Mouse (Mus musculus): Measurements from ENCODE around the gene Dtymk. TPM values are rescaled to one million over a fixed set of nuclear protein-coding genes. Genes with fewer than 3 reads are reported as not detected.

Gene Dtymk
- polyA plus RNA-seq, 1 experiment, result 255 TPM

DNA sequence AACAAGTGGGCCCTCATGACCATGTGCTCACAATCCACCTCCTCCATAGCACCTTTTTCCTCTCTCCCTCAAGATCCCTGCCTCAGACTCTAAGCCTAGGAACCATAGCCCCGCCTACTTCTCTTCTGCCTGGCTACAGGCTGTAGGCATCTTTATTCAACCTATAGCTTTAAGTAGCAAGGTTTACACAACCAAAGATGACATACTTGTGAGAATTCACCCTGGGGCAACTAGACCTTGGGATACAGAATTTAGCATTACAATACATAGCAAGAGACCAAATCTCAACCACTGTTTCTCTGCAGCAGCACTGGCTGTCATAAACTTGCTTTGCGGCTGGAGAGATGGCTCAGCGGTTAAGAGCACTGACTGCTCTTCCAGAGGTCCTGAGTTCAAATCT, 8.3 kb upstream of the Dtymk start:
- H3K4me3 ChIP-seq (ENCODE audit: insufficient read depth, poor library complexity, severe bottlenecking), result no peak overlapping the region
- no peak overlapping the region for H3ac ChIP-seq (ENCODE audit: control insufficient read depth, insufficient read length, low read depth)
- H3K27me3 ChIP-seq (ENCODE audit: control insufficient read depth, insufficient read depth, insufficient read length), result no peaks in the 10 kb centered on the region
- TF ChIP-seq FOSL1 (IDR thresholded peaks at IDR 0.05; ENCODE audit: insufficient read depth, low read length, poor library complexity, severe bottlenecking), result no peak
- TF ChIP-seq USF1 (IDR thresholded peaks at IDR 0.05; ENCODE audit: low read depth), result no peak
- TF ChIP-seq MYOD1 (IDR thresholded peaks at IDR 0.05; ENCODE audit: control insufficient read depth, insufficient read length, low read depth), result no peak
- TF ChIP-seq MYOG (IDR thresholded peaks at IDR 0.05; ENCODE audit: control insufficient read depth, extremely low read depth, insufficient read length), result no peak
- no peak for TF ChIP-seq MAX (IDR thresholded peaks at IDR 0.05)
- no peak for TF ChIP-seq CEBPB (IDR thresholded peaks at IDR 0.05; ENCODE audit: low read depth)
- no peak for TF ChIP-seq CTCF (IDR thresholded peaks at IDR 0.05; ENCODE audit: control insufficient read depth, insufficient read depth, insufficient read length)
- peaks cover 83% of the 10 kb centered on the region for H3K36me3 ChIP-seq (ENCODE audit: control insufficient read depth, insufficient read depth)
- H3K79me2 ChIP-seq (ENCODE audit: control insufficient read depth, insufficient read depth), result peaks cover 18% of the 10 kb centered on the region
- H3K79me3 ChIP-seq (ENCODE audit: low read depth), result peaks cover 9% of the 10 kb centered on the region

DNA sequence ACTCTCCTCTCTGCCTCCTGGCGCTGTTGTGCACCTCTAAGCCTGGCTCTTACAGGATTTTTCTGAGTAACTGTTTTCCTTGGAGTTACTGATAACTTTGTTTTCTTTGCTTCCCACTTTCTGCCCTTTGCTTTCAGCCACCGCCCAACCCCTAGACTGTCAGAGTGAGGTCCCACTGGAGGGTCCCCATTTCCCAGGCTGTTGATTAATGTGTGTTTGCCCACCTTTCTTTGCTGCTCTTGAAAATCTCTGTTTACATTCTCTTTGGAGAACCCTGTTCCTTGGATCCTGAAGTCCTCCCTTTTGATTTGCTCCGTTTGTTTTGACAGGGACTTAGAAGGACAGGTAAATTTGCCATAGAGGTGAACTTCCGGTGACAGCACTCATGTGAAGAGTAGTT, 7.1 kb upstream of the Dtymk start:
- H3ac ChIP-seq (ENCODE audit: control insufficient read depth, insufficient read length, low read depth), result no peak overlapping the region
- TF ChIP-seq MAX (IDR thresholded peaks at IDR 0.05), result no peak
- TF ChIP-seq CTCF (IDR thresholded peaks at IDR 0.05; ENCODE audit: control insufficient read depth, insufficient read depth, insufficient read length), result no peak
- no peak for TF ChIP-seq MYOD1 (IDR thresholded peaks at IDR 0.05; ENCODE audit: control insufficient read depth, insufficient read length, low read depth)
- no peak for TF ChIP-seq MYOG (IDR thresholded peaks at IDR 0.05; ENCODE audit: control insufficient read depth, extremely low read depth, insufficient read length)
- no peak for TF ChIP-seq FOSL1 (IDR thresholded peaks at IDR 0.05; ENCODE audit: insufficient read depth, low read length, poor library complexity, severe bottlenecking)
- no peak for TF ChIP-seq USF1 (IDR thresholded peaks at IDR 0.05; ENCODE audit: low read depth)
- no peak for TF ChIP-seq CEBPB (IDR thresholded peaks at IDR 0.05; ENCODE audit: low read depth)
- no peak overlapping the region for H3K4me3 ChIP-seq (ENCODE audit: insufficient read depth, poor library complexity, severe bottlenecking)
- H3K36me3 ChIP-seq (ENCODE audit: control insufficient read depth, insufficient read depth), result peaks cover 73% of the 10 kb centered on the region
- H3K79me3 ChIP-seq (ENCODE audit: low read depth), result peaks cover 14% of the 10 kb centered on the region
- no peaks in the 10 kb centered on the region for H3K27me3 ChIP-seq (ENCODE audit: control insufficient read depth, insufficient read depth, insufficient read length)
- peaks cover 27% of the 10 kb centered on the region for H3K79me2 ChIP-seq (ENCODE audit: control insufficient read depth, insufficient read depth)

DNA sequence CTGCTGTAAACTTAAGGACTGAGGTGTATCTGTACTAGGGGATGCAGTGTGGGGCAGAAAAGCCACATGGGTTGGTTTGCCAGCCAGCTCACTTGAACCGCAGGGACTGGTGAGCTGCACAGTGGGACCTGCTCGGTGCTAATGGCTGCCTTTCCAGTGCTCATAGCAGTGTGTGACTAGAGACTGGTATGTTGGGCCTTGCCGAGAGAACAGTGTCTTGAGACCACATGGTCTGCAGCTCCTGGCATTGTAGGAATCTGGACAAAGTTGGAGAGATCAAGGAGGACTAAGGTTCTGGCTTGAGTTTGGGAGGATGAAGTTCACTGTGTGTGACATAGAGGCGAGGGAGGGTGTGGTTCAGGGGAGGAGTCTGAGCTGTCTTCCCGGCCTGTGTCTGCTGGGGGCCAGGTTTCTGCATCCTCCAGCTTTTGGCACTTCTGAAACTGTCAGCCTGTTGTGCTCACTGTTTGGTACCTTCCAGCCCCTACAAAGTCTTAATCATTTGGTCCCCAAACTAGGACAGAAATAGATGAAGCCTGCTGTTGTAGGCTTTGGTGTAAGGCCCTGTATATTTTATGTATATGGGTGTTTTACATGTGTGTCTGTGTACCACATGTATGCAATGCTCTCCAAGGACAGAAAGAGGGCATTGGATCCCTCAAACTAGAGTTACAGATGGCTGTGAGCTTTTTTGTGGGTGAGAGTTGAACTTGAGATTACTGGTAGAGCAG, 3.7 kb upstream of the Dtymk start:
- Histone ChIP-seq H3ac (ENCODE audit: control insufficient read depth, insufficient read length, low read depth) (no peak overlapping the region), H3K79me3 (ENCODE audit: low read depth) (peaks cover 25% of the 10 kb centered on the region), H3K79me2 (ENCODE audit: control insufficient read depth, insufficient read depth) (peaks cover 42% of the 10 kb centered on the region), H3K36me3 (ENCODE audit: control insufficient read depth, insufficient read depth) (peaks cover 44% of the 10 kb centered on the region), H3K4me3 (ENCODE audit: insufficient read depth, poor library complexity, severe bottlenecking) (no peak overlapping the region), H3K27me3 (ENCODE audit: control insufficient read depth, insufficient read depth, insufficient read length) (no peaks in the 10 kb centered on the region)
- TF ChIP-seq CEBPB (IDR thresholded peaks at IDR 0.05; ENCODE audit: low read depth) (no peak), CTCF (IDR thresholded peaks at IDR 0.05; ENCODE audit: control insufficient read depth, insufficient read depth, insufficient read length) (no peak), USF1 (IDR thresholded peaks at IDR 0.05; ENCODE audit: low read depth) (no peak), MAX (IDR thresholded peaks at IDR 0.05) (no peak), MYOD1 (IDR thresholded peaks at IDR 0.05; ENCODE audit: control insufficient read depth, insufficient read length, low read depth) (no peak), FOSL1 (IDR thresholded peaks at IDR 0.05; ENCODE audit: insufficient read depth, low read length, poor library complexity, severe bottlenecking) (no peak), MYOG (IDR thresholded peaks at IDR 0.05; ENCODE audit: control insufficient read depth, extremely low read depth, insufficient read length) (no peak)

DNA sequence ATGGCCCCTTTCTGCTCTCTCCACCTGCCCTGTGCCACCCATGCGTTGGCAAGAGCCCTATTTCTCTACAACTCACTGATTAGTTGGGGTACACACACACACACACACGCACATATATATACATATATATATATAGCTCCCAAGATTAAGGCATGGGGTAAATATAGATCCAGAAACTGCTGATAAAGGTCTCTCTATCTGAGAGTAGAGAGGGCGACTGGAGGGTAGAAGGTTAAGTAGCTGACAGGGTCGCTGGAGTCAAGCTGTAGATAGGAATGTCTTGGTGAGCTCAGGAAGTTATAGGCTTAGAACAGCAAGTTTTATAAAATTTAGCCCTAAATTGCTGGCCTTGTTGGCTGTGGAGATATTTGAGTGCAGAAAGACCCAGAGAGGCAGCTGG, 3.1 kb upstream of the Dtymk start:
- Histone ChIP-seq H3K79me3 (ENCODE audit: low read depth) (peaks cover 29% of the 10 kb centered on the region), H3K27me3 (ENCODE audit: control insufficient read depth, insufficient read depth, insufficient read length) (no peaks in the 10 kb centered on the region), H3K79me2 (ENCODE audit: control insufficient read depth, insufficient read depth) (peaks cover 47% of the 10 kb centered on the region), H3K4me3 (ENCODE audit: insufficient read depth, poor library complexity, severe bottlenecking) (no peak overlapping the region), H3K36me3 (ENCODE audit: control insufficient read depth, insufficient read depth) (peaks cover 46% of the 10 kb centered on the region), H3ac (ENCODE audit: control insufficient read depth, insufficient read length, low read depth) (no peak overlapping the region)
- TF ChIP-seq CEBPB (IDR thresholded peaks at IDR 0.05; ENCODE audit: low read depth) (no peak), FOSL1 (IDR thresholded peaks at IDR 0.05; ENCODE audit: insufficient read depth, low read length, poor library complexity, severe bottlenecking) (no peak), CTCF (IDR thresholded peaks at IDR 0.05; ENCODE audit: control insufficient read depth, insufficient read depth, insufficient read length) (no peak), MYOD1 (IDR thresholded peaks at IDR 0.05; ENCODE audit: control insufficient read depth, insufficient read length, low read depth) (no peak), MYOG (IDR thresholded peaks at IDR 0.05; ENCODE audit: control insufficient read depth, extremely low read depth, insufficient read length) (no peak), MAX (IDR thresholded peaks at IDR 0.05) (no peak), USF1 (IDR thresholded peaks at IDR 0.05; ENCODE audit: low read depth) (no peak)

DNA sequence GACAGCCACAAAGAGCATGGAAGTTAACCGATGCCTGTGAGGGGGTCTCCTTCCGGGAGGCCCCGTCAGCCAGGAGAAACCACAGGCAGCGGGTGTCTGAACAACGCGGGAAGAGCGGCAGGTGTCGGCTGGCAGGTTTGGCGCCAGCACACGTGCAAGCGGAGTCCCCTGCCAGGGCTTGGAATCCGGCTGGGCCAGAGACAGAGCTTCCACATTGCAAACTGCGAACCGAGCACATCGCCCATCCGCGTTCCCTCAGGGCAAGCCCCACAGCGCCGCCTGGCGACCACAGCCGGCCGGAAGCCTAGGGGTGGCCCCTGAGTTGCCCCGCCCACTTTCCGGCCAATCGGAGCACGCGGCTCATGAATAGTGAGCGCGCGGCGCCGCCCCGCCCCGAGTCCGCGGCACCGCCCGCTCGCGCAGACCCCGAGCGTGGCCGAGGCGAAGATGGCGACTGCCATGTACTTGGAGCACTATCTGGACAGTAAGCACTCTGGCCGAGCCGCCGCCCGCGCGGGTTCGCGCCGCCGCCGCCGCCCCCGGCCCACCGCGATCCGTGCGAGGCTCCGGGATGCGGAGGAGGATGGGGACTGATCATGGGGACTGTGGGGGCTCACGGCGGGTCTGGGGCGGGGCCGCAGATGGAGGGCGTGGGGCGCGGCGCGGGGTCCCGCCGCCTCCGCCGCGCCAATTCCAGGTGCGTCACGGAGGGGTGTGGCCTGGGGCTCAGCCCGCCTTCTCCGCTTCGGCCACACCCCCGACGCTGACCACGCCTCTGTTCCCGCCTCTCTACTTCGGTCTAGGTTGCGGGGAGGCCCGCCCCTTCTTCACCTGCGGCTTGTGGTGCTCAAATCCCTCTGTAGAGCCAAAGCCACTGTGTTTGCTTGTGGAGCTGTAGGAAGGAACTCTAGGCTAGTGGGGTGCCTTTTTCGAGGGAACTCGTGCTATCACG, 2.1 kb upstream of the Dtymk start, which contains the start of gene Ing5:
TSS of gene Ing5 (plus strand) at position 410 of the 952 bp plus-strand sequence.
- H3ac ChIP-seq (ENCODE audit: control insufficient read depth, insufficient read length, low read depth), result peak within 1 kb of the TSS; percentile 79
- no peaks in the 10 kb centered on the region for H3K27me3 ChIP-seq (ENCODE audit: control insufficient read depth, insufficient read depth, insufficient read length)
- peak within 1 kb of the TSS; percentile 46 for H3K4me3 ChIP-seq (ENCODE audit: insufficient read depth, poor library complexity, severe bottlenecking)
- peaks cover 46% of the 10 kb centered on the region for H3K36me3 ChIP-seq (ENCODE audit: control insufficient read depth, insufficient read depth)
- H3K79me3 ChIP-seq (ENCODE audit: low read depth), result peaks cover 34% of the 10 kb centered on the region
- H3K79me2 ChIP-seq (ENCODE audit: control insufficient read depth, insufficient read depth), result peaks cover 57% of the 10 kb centered on the region
- TF ChIP-seq USF1 (IDR thresholded peaks at IDR 0.05; ENCODE audit: low read depth) (no peak), MAX (IDR thresholded peaks at IDR 0.05) (peak; percentile 83), CTCF (IDR thresholded peaks at IDR 0.05; ENCODE audit: control insufficient read depth, insufficient read depth, insufficient read length) (peak; percentile 98)
